Mouse (Mus musculus) retina, postnatal 7 days (tissue): ENCODE results near the gene Efna4.

Experiments used
- DNase-seq: peaks from one replicate; pipeline ENCODE4 v3.0.0-alpha.2; 2012; ENCODE audit warnings: low read depth, low spot score

The Efna4 gene

GRCm38 (mm10) chr3:89330948-89331347 is 6.9 kb downstream of the Efna4 start:
- no peak for DNase-seq

- DNase-seq = no peak
These were observed 7.5 kb downstream of the Efna4 start for GRCm38 (mm10) chr3:89330346-89330745.

GRCm38 (mm10) chr3:89328623-89329022 is 9.2 kb downstream of the Efna4 start:
- DNase-seq = no peak

- DNase-seq = no peak
These were observed 10.4 kb downstream of the Efna4 start for GRCm38 (mm10) chr3:89327371-89327870.

GRCm38 (mm10) chr3:89325882-89326281 is 11.9 kb downstream of the Efna4 start:
- DNase-seq = no peak

GRCm38 (mm10) chr3:89322514-89323165 is 15.2 kb downstream of the Efna4 start, which contains the start of gene Efna3:
TSS of gene Efna3 (minus strand) at chr3:89322965.
- peak; percentile 59 for DNase-seq

- DNase-seq = no peak
These were observed 15.7 kb downstream of the Efna4 start for GRCm38 (mm10) chr3:89322131-89322500.

- DNase-seq = no peak
These were observed 16.4 kb downstream of the Efna4 start for GRCm38 (mm10) chr3:89321183-89322130.

- no peak for DNase-seq
These were observed 17.1 kb downstream of the Efna4 start for GRCm38 (mm10) chr3:89320581-89321182.

- DNase-seq = no peak
These were observed 18.1 kb downstream of the Efna4 start for GRCm38 (mm10) chr3:89319591-89320350.

- DNase-seq = no peak
These were observed 18.7 kb downstream of the Efna4 start for GRCm38 (mm10) chr3:89318971-89319590.

- no peak for DNase-seq
These were observed 19.5 kb downstream of the Efna4 start for GRCm38 (mm10) chr3:89318316-89318715.

GRCm38 (mm10) chr3:89317246-89317645 is 20.6 kb downstream of the Efna4 start:
- no peak for DNase-seq

GRCm38 (mm10) chr3:89316833-89317232 is 21.0 kb downstream of the Efna4 start:
- DNase-seq = peak; percentile 78

GRCm38 (mm10) chr3:89315930-89316831 is 21.6 kb downstream of the Efna4 start:
- DNase-seq = no peak

GRCm38 (mm10) chr3:89315195-89315929 is 22.5 kb downstream of the Efna4 start:
- DNase-seq = peak; percentile 67

GRCm38 (mm10) chr3:89314791-89315190 is 23.0 kb downstream of the Efna4 start:
- no peak for DNase-seq

- DNase-seq = no peak
These were observed 23.5 kb downstream of the Efna4 start for GRCm38 (mm10) chr3:89314340-89314739.

GRCm38 (mm10) chr3:89308089-89308488 is 29.7 kb downstream of the Efna4 start:
- peak; percentile 66 for DNase-seq
